Comparison of ENCODE assay signal across 8 mouse cellular contexts in genomic region chr5:143464100-143464756, GRCm38 (mm10). TPM values are rescaled to one million over a fixed set of nuclear protein-coding genes. Genes with fewer than 3 reads are reported as not detected.
DNase-seq lines count a peak whose midpoint lies in the region; ATAC-seq lines count a peak whose summit lies in the region.

TSS of gene Daglb (plus strand) at chr5:143464584.

- DNase-seq in T-cell, adult 2 months (ENCODE audit: low spot score) = peak; percentile 81
- DNase-seq in cerebellum, postnatal 36 days = peak; percentile 89 to 93
- DNase-seq in gastrocnemius, adult 18-20 months (ENCODE audit: low spot score) = peak; percentile 85
- DNase-seq in left cerebral cortex, adult 18-20 months (ENCODE audit: low spot score in 2 of 2) = peak; percentile 90 to 92
- peak; percentile 92 for DNase-seq in right cerebral cortex, adult 18-20 months
- peak; percentile 40 for DNase-seq in urinary bladder, postnatal 10 days (ENCODE audit: low spot score)

- H3K9me3 ChIP-seq in hindbrain, embryonic 16.5 days (ENCODE audit: control insufficient read depth, low read length) = no peaks in the 10 kb centered on the region

- H3K36me3 ChIP-seq in hindbrain, embryonic 16.5 days (ENCODE audit: control insufficient read depth, insufficient read depth, low read length) = peaks cover 8% of the 10 kb centered on the region; the same call in 1 of the 2 replicates
- H3K36me3 ChIP-seq in macrophage (ENCODE audit: inconsistent target) = peaks cover 22% of the 10 kb centered on the region

- peaks cover 47% of the 10 kb centered on the region for H3K79me2 ChIP-seq in macrophage (ENCODE audit: inconsistent target)

- H3K9ac ChIP-seq in hindbrain, embryonic 16.5 days (ENCODE audit: low read depth, low read length) = peak within 1 kb of the TSS; percentile 82

- H3K4me2 ChIP-seq in hindbrain, embryonic 16.5 days (ENCODE audit: low read length) = peak within 1 kb of the TSS; percentile 83

- H3K4me3 ChIP-seq in hindbrain, embryonic 16.5 days (ENCODE audit: low read length) = peak within 1 kb of the TSS; percentile 85
- peak within 1 kb of the TSS; percentile 90 for H3K4me3 ChIP-seq in macrophage (ENCODE audit: inconsistent target)

- H3K27me3 ChIP-seq in hindbrain, embryonic 16.5 days (replicated peaks; ENCODE audit: control insufficient read depth, insufficient read depth, low read length) = no peaks in the 10 kb centered on the region

- 2% methylated on average over 43 of the region's 43 CpGs for whole genome bisulfite sequencing in hindbrain, embryonic 16.5 days
- 2% methylated on average over 43 of the region's 43 CpGs for WGBS in macrophage (ENCODE audit: missing documents)

- peak within 1 kb of the TSS; percentile 66 for H3K27ac ChIP-seq in hindbrain, embryonic 16.5 days (ENCODE audit: low read depth, low read length)
- peak within 1 kb of the TSS; percentile 61 for H3K27ac ChIP-seq in macrophage

- peak; percentile 99 for ATAC-seq in hindbrain, embryonic 16.5 days

- H3K4me1 ChIP-seq in hindbrain, embryonic 16.5 days (ENCODE audit: control insufficient read depth, insufficient read depth, low read depth, low read length) = peaks cover 15% of the 10 kb centered on the region

RNA-seq across cellular contexts. Expression of gene Daglb, which starts in this region (rescaled TPM):
- total RNA-seq in gastrocnemius, adult 18-20 months (2021) = 1 to 10 TPM; 9.3 to 9.5 TPM
- polyA plus RNA-seq in hindbrain, embryonic 16.5 days (2015; fragmentation: Nextera tagmentation; extraction: Ambion mirVana) = 21.8 and 23.0 TPM in 2 replicates
- 10 to 100 TPM; 31.9 to 33.1 TPM for total RNA-seq in left cerebral cortex, adult 18-20 months (2021)
- 100 to 1,000 TPM in 5 of 26 experiments, 10 to 100 TPM in 17, 1 to 10 TPM in 4; 6.2 to 156 (median 37.7) TPM for total RNA-seq in macrophage (2018; cell fraction: chromatin; rRNA removed)
- 10 to 100 TPM; 17.1 to 77.4 (median 37.5) TPM for total RNA-seq in macrophage (2018; cell fraction: cytosol; rRNA removed)
- total RNA-seq in macrophage (2018; cell fraction: nucleus; rRNA removed) = 100 to 1,000 TPM in 2 of 26 experiments, 10 to 100 TPM in 24; 18.4 to 120 (median 45.8) TPM
- polyA plus RNA-seq in macrophage (2018) = 30.0 to 47.3 TPM (median 32.7 TPM) in 3 replicates

Comparison
In these comparisons a context has a peak if more than half of its experiments do, and no peak if none do; other contexts are left out.
1. Peak in every context shown above with its lines: DNase-seq, ATAC-seq, H3K4me3 ChIP-seq and H3K27ac ChIP-seq.
2. DNase-seq: peak in every context shown above with its lines; median percentile 92 in right cerebral cortex, adult 18-20 months; 91 in cerebellum, postnatal 36 days; 91 in left cerebral cortex, adult 18-20 months; 85 in gastrocnemius, adult 18-20 months; 81 in T-cell, adult 2 months; 40 in urinary bladder, postnatal 10 days.